Mouse (Mus musculus): ENCODE data around the gene Nos3. TPM values are rescaled to one million over a fixed set of nuclear protein-coding genes. Genes with fewer than 3 reads are reported as not detected.

Nos3 gene
- polyA plus RNA-seq, 1 experiment from 2014 or later: 6.7 TPM

DNA sequence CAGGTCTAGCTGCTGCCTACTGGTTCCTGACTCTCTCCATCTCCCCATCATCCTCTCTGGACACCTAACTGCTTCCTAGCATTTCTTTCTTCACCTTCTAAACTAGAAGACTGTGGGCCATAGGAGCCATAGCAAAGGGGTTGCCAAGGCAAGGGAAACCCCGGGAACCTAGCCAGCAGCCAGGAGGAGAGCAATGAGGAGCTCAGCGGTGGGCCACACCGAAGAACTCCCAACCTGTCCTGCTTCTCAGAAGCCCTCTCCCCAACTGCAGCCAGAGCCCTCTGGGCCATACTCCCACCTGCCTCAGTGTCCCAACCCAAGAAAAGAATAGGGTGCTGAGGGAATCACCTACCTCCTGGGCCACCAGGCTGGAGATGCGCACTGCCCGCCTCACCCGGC lies 35.8 kb upstream of the Nos3 start:
- H3K27ac ChIP-seq (ENCODE audit: low read depth, low read length): peak overlapping the region; percentile 87
- peak overlapping the region; percentile 30 for H3K4me3 ChIP-seq (ENCODE audit: low read depth, low read length)
- no peaks in the 10 kb centered on the region for H3K27me3 ChIP-seq (ENCODE audit: control insufficient read depth, insufficient read depth, low read length)
- no peaks in the 10 kb centered on the region for H3K9me3 ChIP-seq (ENCODE audit: control insufficient read depth, low read length)
- DNase-seq (ENCODE audit: low spot score) (no peak), ATAC-seq (ENCODE audit: insufficient read depth, low FRiP score, low TSS enrichment) (no peak)
- H3K4me2 ChIP-seq (ENCODE audit: low read depth): peak overlapping the region; percentile 71
- H3K36me3 ChIP-seq (ENCODE audit: control insufficient read depth, insufficient read depth, low read length): peaks cover 9% of the 10 kb centered on the region; the same call in 1 of the 2 replicates
- WGBS: 56% methylated on average over 6 of the region's 6 CpGs
- H3K9ac ChIP-seq (ENCODE audit: low read length): peak overlapping the region; percentile 66
- peaks cover 25% of the 10 kb centered on the region for H3K4me1 ChIP-seq (ENCODE audit: control insufficient read depth, insufficient read depth, low read length)

DNA sequence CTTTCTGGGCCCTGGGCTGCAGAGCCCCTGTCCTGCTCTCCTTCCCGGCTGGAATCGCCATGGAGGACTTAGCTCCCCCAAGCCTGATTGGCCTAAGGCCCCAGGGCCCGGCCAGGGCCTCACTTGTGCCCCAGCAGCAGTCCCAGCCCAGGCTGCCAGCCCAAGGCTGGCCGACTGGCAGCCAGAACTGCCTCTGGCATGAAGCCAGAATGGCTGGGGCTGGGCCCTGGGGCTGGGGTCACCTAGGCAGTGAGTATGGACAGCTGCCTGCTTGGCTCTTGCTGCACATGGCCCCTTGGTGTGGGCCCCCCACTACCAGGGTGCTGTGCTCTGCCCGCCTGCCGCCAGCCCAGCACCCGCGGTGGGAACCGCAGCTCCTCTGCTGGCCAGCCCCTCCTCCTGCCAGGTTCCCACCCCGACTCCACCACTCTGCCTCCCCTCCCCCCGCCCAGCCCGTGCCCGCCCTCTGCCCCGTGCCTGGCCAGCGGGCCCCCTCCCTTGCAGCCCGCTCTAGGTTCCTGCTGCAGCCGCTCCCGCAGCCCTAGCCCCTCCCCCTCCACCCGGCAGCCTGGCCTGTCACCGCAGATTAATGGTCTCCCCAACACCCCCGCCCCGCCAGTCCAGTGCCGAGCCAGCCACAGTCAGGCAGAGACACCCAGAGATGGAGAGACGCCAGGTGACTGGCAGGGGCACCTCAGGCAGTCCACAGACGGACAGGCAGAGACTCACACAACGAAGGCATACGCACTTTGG lies 35.2 kb upstream of the Nos3 start:
- DNase-seq (ENCODE audit: low spot score): peak; percentile 85

DNA sequence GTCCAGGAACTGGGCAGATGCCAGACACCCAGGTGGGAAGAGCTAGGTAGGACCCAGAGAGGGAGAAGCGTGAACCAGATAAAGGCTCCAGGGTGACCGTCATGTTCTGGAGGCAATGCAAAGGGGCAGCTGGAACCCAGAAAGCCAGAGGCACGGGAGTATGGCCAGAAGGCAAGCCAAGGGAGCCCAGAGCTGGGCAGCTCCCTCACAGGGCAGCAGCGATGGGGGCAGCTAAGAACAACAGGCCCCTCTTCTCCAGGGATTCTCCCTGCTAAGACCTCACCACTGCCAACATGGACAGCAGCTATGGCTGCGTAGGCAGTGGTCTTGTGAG lies 34.7 kb upstream of the Nos3 start:
- H3K9ac ChIP-seq (ENCODE audit: low read length): peak overlapping the region; percentile 14; the same call in 1 of the 2 replicates
- peak overlapping the region; percentile 71; the same call in 1 of the 2 replicates for H3K4me2 ChIP-seq (ENCODE audit: low read depth)
- no peaks in the 10 kb centered on the region for H3K27me3 ChIP-seq (ENCODE audit: control insufficient read depth, insufficient read depth, low read length)
- DNase-seq (ENCODE audit: low spot score): no peak
- H3K4me1 ChIP-seq (ENCODE audit: control insufficient read depth, insufficient read depth, low read length): peaks cover 31% of the 10 kb centered on the region
- H3K27ac ChIP-seq (ENCODE audit: low read depth, low read length): peak overlapping the region; percentile 87
- no peak for ATAC-seq (ENCODE audit: insufficient read depth, low FRiP score, low TSS enrichment)
- 38% methylated on average over 5 of the region's 5 CpGs for WGBS
- peaks cover 4% of the 10 kb centered on the region; the same call in 1 of the 2 replicates for H3K36me3 ChIP-seq (ENCODE audit: control insufficient read depth, insufficient read depth, low read length)
- H3K9me3 ChIP-seq (ENCODE audit: control insufficient read depth, low read length): no peaks in the 10 kb centered on the region
- no peak overlapping the region for H3K4me3 ChIP-seq (ENCODE audit: low read depth, low read length)

More for the DNA sequence above, 35.2 kb upstream of the Nos3 start:
- Histone ChIP-seq H3K9ac (ENCODE audit: low read length) (peak overlapping the region; percentile 66), H3K4me2 (ENCODE audit: low read depth) (peak overlapping the region; percentile 71), H3K36me3 (ENCODE audit: control insufficient read depth, insufficient read depth, low read length) (peaks cover 7% of the 10 kb centered on the region; the same call in 1 of the 2 replicates), H3K27me3 (ENCODE audit: control insufficient read depth, insufficient read depth, low read length) (no peaks in the 10 kb centered on the region), H3K9me3 (ENCODE audit: control insufficient read depth, low read length) (no peaks in the 10 kb centered on the region), H3K27ac (ENCODE audit: low read depth, low read length) (peak overlapping the region; percentile 87), H3K4me3 (ENCODE audit: low read depth, low read length) (peak overlapping the region; percentile 30), H3K4me1 (ENCODE audit: control insufficient read depth, insufficient read depth, low read length) (peaks cover 26% of the 10 kb centered on the region)
- 2% methylated on average over 19 of the region's 27 CpGs for WGBS
- ATAC-seq (ENCODE audit: insufficient read depth, low FRiP score, low TSS enrichment): peak; percentile 92

GRCm38 (mm10) chr5:24332401-24332800 lies 32.2 kb upstream of the Nos3 start:
- H3K4me1 ChIP-seq (ENCODE audit: control insufficient read depth, insufficient read depth, low read length): peaks cover 42% of the 10 kb centered on the region
- no peak overlapping the region for H3K9ac ChIP-seq (ENCODE audit: low read length)
- DNase-seq (ENCODE audit: low spot score): no peak
- no peak for ATAC-seq (ENCODE audit: insufficient read depth, low FRiP score, low TSS enrichment)
- H3K4me2 ChIP-seq (ENCODE audit: low read depth): no peak overlapping the region
- H3K27me3 ChIP-seq (ENCODE audit: control insufficient read depth, insufficient read depth, low read length): no peaks in the 10 kb centered on the region
- H3K4me3 ChIP-seq (ENCODE audit: low read depth, low read length): no peak overlapping the region
- 84% methylated on average over 4 of the region's 4 CpGs for WGBS
- no peak overlapping the region for H3K27ac ChIP-seq (ENCODE audit: low read depth, low read length)
- no peaks in the 10 kb centered on the region for H3K9me3 ChIP-seq (ENCODE audit: control insufficient read depth, low read length)
- no peaks in the 10 kb centered on the region for H3K36me3 ChIP-seq (ENCODE audit: control insufficient read depth, insufficient read depth, low read length)

DNA sequence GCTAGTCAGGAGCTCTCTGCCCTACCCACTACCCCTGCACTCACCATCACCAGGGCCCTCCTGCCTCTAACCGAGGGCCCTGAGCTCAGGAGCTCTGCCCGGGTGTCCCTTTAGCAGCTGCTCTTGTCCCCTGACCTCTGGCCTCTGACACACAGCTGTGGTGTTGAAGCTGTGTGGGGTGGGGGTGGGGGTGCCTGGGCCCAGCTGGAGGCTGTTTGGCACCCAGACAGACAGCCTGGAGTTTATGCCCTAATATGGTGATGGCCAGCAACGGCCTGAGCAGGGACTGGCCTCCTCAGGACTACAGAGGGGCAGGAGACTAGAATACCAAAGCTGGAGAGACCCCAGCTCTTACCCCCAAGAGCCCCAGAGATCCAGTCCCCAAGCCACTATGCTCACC lies 29.9 kb upstream of the Nos3 start:
- DNase-seq (ENCODE audit: low spot score): no peak
- H3K4me2 ChIP-seq (ENCODE audit: low read depth): no peak overlapping the region
- ATAC-seq (ENCODE audit: insufficient read depth, low FRiP score, low TSS enrichment): no peak
- H3K4me1 ChIP-seq (ENCODE audit: control insufficient read depth, insufficient read depth, low read length): peaks cover 25% of the 10 kb centered on the region
- 0 out of 2 replicates have a peak overlapping the region, but pooled peaks have one; percentile 29 for H3K9ac ChIP-seq (ENCODE audit: low read length)
- H3K9me3 ChIP-seq (ENCODE audit: control insufficient read depth, low read length): no peaks in the 10 kb centered on the region
- H3K27me3 ChIP-seq (ENCODE audit: control insufficient read depth, insufficient read depth, low read length): no peaks in the 10 kb centered on the region
- WGBS: 13% methylated on average over 3 of the region's 3 CpGs
- H3K36me3 ChIP-seq (ENCODE audit: control insufficient read depth, insufficient read depth, low read length): no peaks in the 10 kb centered on the region
- peak overlapping the region; percentile 27; the same call in 1 of the 2 replicates for H3K27ac ChIP-seq (ENCODE audit: low read depth, low read length)
- no peak overlapping the region for H3K4me3 ChIP-seq (ENCODE audit: low read depth, low read length)

DNA sequence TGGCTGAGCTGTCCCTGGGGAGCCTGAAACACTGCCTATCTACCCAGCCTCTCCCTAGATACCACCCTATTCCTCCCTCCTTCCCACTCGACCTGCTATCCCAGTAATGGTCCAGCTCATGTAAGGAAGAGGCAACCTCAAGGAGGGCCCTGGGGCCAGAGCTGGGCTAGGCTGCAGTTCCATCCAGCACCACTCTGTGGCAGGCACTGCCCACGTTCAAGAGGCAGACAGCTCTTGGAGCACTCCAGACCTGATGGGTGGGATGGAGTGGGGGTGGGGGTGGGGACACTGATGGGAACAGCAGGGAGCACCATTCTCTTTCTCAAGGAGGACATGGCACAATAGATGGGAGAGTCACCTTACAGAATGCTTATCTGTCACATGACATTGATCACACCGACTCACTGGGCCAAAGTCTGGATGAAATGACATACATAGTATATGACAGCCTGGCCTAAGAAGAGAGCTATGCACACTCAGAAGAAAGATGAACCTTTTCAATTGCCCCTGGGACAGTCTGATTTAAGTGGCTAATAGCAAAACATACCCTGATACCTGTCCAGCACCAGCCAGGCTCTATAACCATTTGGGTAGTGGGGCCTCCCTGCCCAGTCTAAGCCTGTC lies 28.6 kb upstream of the Nos3 start:
- no peak overlapping the region for H3K27ac ChIP-seq (ENCODE audit: low read depth, low read length)
- no peaks in the 10 kb centered on the region for H3K27me3 ChIP-seq (ENCODE audit: control insufficient read depth, insufficient read depth, low read length)
- DNase-seq (ENCODE audit: low spot score): peak; percentile 74
- no peak overlapping the region for H3K9ac ChIP-seq (ENCODE audit: low read length)
- peak; percentile 86 for ATAC-seq (ENCODE audit: insufficient read depth, low FRiP score, low TSS enrichment)
- no peak overlapping the region for H3K4me2 ChIP-seq (ENCODE audit: low read depth)
- no peaks in the 10 kb centered on the region for H3K36me3 ChIP-seq (ENCODE audit: control insufficient read depth, insufficient read depth, low read length)
- 22% methylated on average over 3 of the region's 3 CpGs for WGBS
- H3K4me1 ChIP-seq (ENCODE audit: control insufficient read depth, insufficient read depth, low read length): peaks cover 18% of the 10 kb centered on the region
- no peaks in the 10 kb centered on the region for H3K9me3 ChIP-seq (ENCODE audit: control insufficient read depth, low read length)
- no peak overlapping the region for H3K4me3 ChIP-seq (ENCODE audit: low read depth, low read length)

DNA sequence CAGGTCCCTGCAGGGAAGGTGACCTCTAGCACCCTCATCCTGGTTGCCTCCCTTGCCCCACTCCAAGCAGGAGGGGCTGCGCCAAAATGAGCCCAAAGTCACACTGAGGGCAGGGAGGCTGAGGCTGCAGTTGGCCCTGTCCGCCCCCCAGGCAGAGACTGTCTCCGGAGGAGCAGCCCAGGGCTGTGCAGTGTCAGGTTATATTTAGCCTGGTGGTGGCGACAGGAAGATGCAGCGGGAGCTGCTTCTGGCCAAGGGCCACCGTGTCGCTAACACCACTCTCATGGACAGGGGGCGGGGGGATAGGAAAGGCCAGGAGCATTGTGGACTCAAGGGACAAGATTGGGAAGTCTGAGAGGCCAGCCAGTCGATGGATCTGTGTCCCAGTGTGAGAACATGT lies 27.2 kb upstream of the Nos3 start:
- Histone ChIP-seq H3K4me1 (ENCODE audit: control insufficient read depth, insufficient read depth, low read length) (peaks cover 18% of the 10 kb centered on the region), H3K9me3 (ENCODE audit: control insufficient read depth, low read length) (no peaks in the 10 kb centered on the region), H3K27me3 (ENCODE audit: control insufficient read depth, insufficient read depth, low read length) (no peaks in the 10 kb centered on the region), H3K27ac (ENCODE audit: low read depth, low read length) (peak overlapping the region; percentile 20; the same call in 1 of the 2 replicates), H3K4me2 (ENCODE audit: low read depth) (no peak overlapping the region), H3K9ac (ENCODE audit: low read length) (no peak overlapping the region), H3K4me3 (ENCODE audit: low read depth, low read length) (no peak overlapping the region), H3K36me3 (ENCODE audit: control insufficient read depth, insufficient read depth, low read length) (no peaks in the 10 kb centered on the region)
- ATAC-seq (ENCODE audit: insufficient read depth, low FRiP score, low TSS enrichment) (no peak), DNase-seq (ENCODE audit: low spot score) (no peak)
- 39% methylated on average over 9 of the region's 9 CpGs for WGBS

GRCm38 (mm10) chr5:24337821-24338220 lies 26.8 kb upstream of the Nos3 start:
- H3K36me3 ChIP-seq (ENCODE audit: control insufficient read depth, insufficient read depth, low read length): no peaks in the 10 kb centered on the region
- peaks cover 20% of the 10 kb centered on the region for H3K4me1 ChIP-seq (ENCODE audit: control insufficient read depth, insufficient read depth, low read length)
- H3K9me3 ChIP-seq (ENCODE audit: control insufficient read depth, low read length): no peaks in the 10 kb centered on the region
- H3K27me3 ChIP-seq (ENCODE audit: control insufficient read depth, insufficient read depth, low read length): no peaks in the 10 kb centered on the region
- 84% methylated on average over 2 of the region's 2 CpGs for WGBS
- H3K4me2 ChIP-seq (ENCODE audit: low read depth): no peak overlapping the region
- no peak overlapping the region for H3K9ac ChIP-seq (ENCODE audit: low read length)
- no peak for DNase-seq (ENCODE audit: low spot score)
- no peak overlapping the region for H3K4me3 ChIP-seq (ENCODE audit: low read depth, low read length)
- no peak overlapping the region for H3K27ac ChIP-seq (ENCODE audit: low read depth, low read length)
- no peak for ATAC-seq (ENCODE audit: insufficient read depth, low FRiP score, low TSS enrichment)

Measured in neural tube, embryonic 11.5 days (tissue).